Mouse (Mus musculus) midbrain, embryonic 16.5 days (tissue): ENCODE measurements around the gene Eya4. TPM values are rescaled to one million over a fixed set of nuclear protein-coding genes. Genes with fewer than 3 reads are reported as not detected.

Source experiments
- ATAC-seq: fragments of 200-750 bp; cut with Nextera tagmentation; 2 replicates; pipeline ENCODE4 v1.8.0; 2017; ENCODE audit warnings: moderate TSS enrichment
- H3K27ac ChIP-seq: fragments of 300-500 bp; sonication (generic); 2 replicates; pipeline ENCODE4 v1.5.1; 2014; ENCODE audit warnings: mild to moderate bottlenecking, low read length, mixed read lengths
- H3K27me3 ChIP-seq: fragments of 300-500 bp; sonication (generic); 2 replicates; pipeline ENCODE4 v1.6.1; 2014; ENCODE audit warnings: low read depth, low read length, mixed read lengths; ENCODE audit not compliant: control insufficient read depth, insufficient read depth
- H3K36me3 ChIP-seq: fragments of 300-500 bp; sonication (generic); 2 replicates; pipeline ENCODE4 v1.6.1; 2014; ENCODE audit warnings: mild to moderate bottlenecking, low read length, moderate library complexity, mixed read lengths; ENCODE audit not compliant: control insufficient read depth, insufficient read depth
- H3K4me1 ChIP-seq: fragments of 300-500 bp; sonication (generic); 2 replicates; pipeline ENCODE4 v1.6.1; 2014; ENCODE audit warnings: mild to moderate bottlenecking, low read length, mixed read lengths; ENCODE audit not compliant: control insufficient read depth, insufficient read depth
- H3K4me2 ChIP-seq: fragments of 300-500 bp; sonication (generic); 2 replicates; pipeline ENCODE4 v1.6.1; 2014; ENCODE audit warnings: mild to moderate bottlenecking, low read length, mixed read lengths
- H3K4me3 ChIP-seq: fragments of 300-500 bp; sonication (generic); 2 replicates; pipeline ENCODE4 v1.5.1; 2014; ENCODE audit warnings: low read depth, mild to moderate bottlenecking, low read length, moderate library complexity, mixed read lengths
- H3K9ac ChIP-seq: fragments of 300-500 bp; sonication (generic); 2 replicates; pipeline ENCODE4 v1.6.1; 2014; ENCODE audit warnings: low read depth, low read length, mixed read lengths
- H3K9me3 ChIP-seq: fragments of 300-500 bp; sonication (generic); replicated peaks from 2 replicates; pipeline ENCODE4 v1.6.1; 2014; ENCODE audit warnings: mild to moderate bottlenecking, low read length, mixed read lengths; ENCODE audit not compliant: control insufficient read depth, poor library complexity, severe bottlenecking
- WGBS: fragments of 180-500 bp; shearing (Covaris S2); extraction: QIAGEN DNeasy Blood & Tissue Kit; methylation state at CpG from one replicate; pipeline ENCODE4 v1.1.7; 2014; 5-methylcytosine and 5-hydroxymethylcytosine counted together
- polyA plus RNA-seq: library from polyadenylated mRNA; unstranded; fragments of >200 nt; fragmentation: Nextera tagmentation; extraction: Ambion mirVana; gene quantifications from 2 replicates; pipeline ENCODE4 v1.2.1, GENCODE M21; 2015

Gene Eya4
- polyA plus RNA-seq, 1 experiment from 2014 or later = 0.50 TPM

DNA sequence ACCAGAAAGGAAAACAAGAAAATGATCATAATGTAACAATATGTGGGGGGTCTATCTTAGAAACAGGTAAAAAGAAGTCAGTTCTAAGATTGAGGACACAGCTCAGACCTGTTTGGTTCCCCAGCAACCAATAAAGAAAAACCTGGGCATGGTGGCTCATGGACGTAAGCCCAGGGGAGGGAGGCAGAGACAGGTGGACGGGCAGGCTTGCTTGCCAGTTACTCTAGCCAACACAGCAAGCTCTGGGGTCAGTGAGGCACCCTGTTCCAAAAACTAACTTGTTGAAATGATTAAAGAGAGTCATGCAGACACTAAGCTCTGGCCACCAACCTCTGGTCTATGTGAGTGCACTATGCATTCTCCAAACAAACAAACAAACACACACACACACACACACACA is 139.2 kb downstream of the Eya4 start:
- no peaks in the 10 kb centered on the region for H3K36me3 ChIP-seq
- 92% methylated on average over 2 of the region's 2 CpGs for WGBS
- no peak overlapping the region for H3K4me2 ChIP-seq
- no peak overlapping the region for H3K9ac ChIP-seq
- ATAC-seq = no peak
- no peaks in the 10 kb centered on the region for H3K4me1 ChIP-seq
- H3K4me3 ChIP-seq = no peak overlapping the region
- H3K27ac ChIP-seq = no peak overlapping the region
- H3K27me3 ChIP-seq = no peaks in the 10 kb centered on the region
- H3K9me3 ChIP-seq = no peaks in the 10 kb centered on the region

DNA sequence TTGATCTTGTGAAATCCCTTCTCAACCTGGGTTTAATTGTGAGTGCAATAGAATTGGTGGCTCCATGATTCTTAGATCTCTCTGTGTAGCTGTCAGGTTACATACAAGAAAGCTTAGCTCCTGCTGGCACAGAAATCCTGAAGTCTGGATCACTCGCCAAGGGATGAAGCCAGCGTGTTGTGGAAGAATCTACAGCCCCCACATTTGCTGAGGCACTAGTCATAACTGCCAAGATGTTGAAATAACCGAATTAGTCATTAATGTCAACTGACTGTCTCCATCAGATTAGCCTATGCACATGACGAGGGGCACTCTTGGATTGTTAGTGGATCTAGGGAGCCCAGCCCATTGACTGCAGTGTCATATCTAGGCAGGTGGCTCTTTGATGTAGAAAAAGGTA is 146.7 kb downstream of the Eya4 start:
- ATAC-seq = no peak
- no peaks in the 10 kb centered on the region for H3K36me3 ChIP-seq
- no peaks in the 10 kb centered on the region for H3K27me3 ChIP-seq
- no peak overlapping the region for H3K4me3 ChIP-seq
- WGBS = 53% methylated on average over 4 of the region's 4 CpGs
- no peak overlapping the region for H3K4me2 ChIP-seq
- H3K9me3 ChIP-seq = no peaks in the 10 kb centered on the region
- no peak overlapping the region for H3K9ac ChIP-seq
- no peaks in the 10 kb centered on the region for H3K4me1 ChIP-seq
- H3K27ac ChIP-seq = no peak overlapping the region

DNA sequence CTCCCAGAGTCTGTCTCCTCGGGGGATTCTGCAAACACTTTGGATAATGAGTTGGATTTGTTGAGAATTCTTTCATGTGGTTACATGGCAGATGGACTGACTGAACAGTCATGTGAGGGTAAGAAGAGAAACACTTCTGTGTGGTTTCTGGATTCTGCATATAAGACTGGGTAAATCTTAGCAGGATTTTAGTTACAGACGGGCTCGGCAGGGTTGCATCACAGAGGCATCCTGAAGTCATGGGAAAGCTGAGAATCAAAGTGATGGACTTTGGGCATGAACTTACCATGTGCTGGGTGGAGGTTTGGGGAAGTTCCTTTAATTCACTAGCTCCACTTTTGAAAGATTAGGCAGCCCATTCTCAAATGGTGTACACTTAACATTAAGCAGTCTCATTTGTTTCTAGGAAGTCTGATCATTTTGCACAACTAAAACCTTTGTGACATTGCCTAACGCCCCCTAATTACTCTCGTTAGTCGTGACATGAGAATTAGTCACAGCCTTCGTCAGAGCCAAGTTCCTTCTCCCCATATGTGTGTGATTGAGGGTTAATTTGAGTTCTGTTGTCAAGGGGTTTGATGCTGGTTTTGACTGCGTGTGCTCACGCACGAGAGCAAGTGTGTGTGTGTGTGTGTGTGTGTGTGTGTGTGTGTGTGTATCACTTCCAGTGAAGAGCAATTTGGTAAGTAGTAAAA is 147.3 kb downstream of the Eya4 start:
- Histone ChIP-seq H3K4me2 (no peak overlapping the region), H3K4me3 (no peak overlapping the region), H3K27ac (no peak overlapping the region), H3K4me1 (no peaks in the 10 kb centered on the region), H3K9ac (no peak overlapping the region), H3K9me3 (no peaks in the 10 kb centered on the region), H3K36me3 (no peaks in the 10 kb centered on the region), H3K27me3 (no peaks in the 10 kb centered on the region)
- ATAC-seq = no peak
- WGBS = 67% methylated on average over 10 of the region's 10 CpGs

DNA sequence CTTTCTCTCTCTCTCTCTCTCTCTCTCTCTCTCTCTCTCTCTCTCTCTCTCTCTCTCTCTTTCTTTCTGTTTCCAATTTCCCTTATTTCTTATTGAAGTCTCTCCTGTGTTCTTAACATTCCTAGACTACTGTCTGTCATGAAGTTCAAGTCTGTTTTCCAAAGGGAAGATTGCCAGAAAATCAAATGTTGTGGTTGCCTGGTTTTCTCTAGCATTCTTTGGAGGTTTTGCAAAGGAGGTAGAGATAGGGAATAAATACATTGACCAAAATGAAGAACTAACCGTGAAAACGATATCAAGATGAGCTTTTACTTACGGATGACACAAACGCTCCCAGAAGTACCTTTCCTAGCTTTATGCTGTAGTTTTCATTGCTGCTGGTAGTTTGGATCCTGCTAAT is 148.0 kb downstream of the Eya4 start:
- WGBS = 96% methylated on average over 4 of the region's 4 CpGs
- Histone ChIP-seq H3K4me2 (no peak overlapping the region), H3K36me3 (no peaks in the 10 kb centered on the region), H3K27me3 (no peaks in the 10 kb centered on the region), H3K9ac (no peak overlapping the region), H3K4me1 (no peaks in the 10 kb centered on the region), H3K27ac (no peak overlapping the region), H3K4me3 (no peak overlapping the region), H3K9me3 (no peaks in the 10 kb centered on the region)
- ATAC-seq = no peak

DNA sequence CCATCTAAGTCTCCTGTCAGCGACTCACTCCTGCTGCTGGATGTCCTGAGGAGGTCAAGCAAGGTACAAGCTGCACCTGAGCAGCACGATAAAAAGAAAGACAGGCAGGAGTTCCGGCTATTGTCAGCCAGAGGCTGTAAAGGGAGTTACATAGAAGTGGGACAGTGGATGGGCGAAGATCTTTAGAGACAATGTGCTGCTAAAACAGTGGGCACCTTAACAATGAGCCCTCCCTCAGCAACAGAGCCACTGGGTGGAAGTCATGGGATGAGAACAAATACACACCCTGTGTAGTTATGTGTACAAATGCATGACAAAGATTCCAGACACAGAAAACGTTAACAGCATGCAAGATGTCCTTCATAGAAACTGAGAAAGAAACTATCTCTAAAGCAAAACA is 152.3 kb downstream of the Eya4 start:
- H3K27me3 ChIP-seq = no peaks in the 10 kb centered on the region
- WGBS = 74% methylated on average over 5 of the region's 5 CpGs
- no peak overlapping the region for H3K9ac ChIP-seq
- no peaks in the 10 kb centered on the region for H3K9me3 ChIP-seq
- no peak overlapping the region for H3K4me2 ChIP-seq
- no peak for ATAC-seq
- H3K27ac ChIP-seq = no peak overlapping the region
- H3K36me3 ChIP-seq = no peaks in the 10 kb centered on the region
- H3K4me1 ChIP-seq = no peaks in the 10 kb centered on the region
- H3K4me3 ChIP-seq = no peak overlapping the region

DNA sequence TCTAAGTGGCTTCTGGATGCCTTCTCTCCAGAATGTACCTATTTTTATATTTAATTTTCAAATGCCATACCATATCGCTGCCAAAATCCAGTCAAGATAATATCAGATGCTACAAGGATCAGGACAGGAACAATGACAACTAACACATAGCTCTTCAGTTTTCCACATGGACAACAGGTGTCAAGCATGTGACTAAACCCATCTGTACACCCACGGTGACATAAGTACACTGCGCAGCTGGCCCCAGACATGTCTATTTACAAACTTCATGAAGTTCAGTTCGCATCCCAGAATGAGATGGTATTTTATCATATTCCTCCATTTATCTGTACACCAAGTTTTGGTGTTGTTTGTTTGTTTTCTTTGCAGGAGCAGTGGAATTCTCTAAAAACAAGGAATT is 154.2 kb downstream of the Eya4 start:
- ATAC-seq = no peak
- Histone ChIP-seq H3K4me3 (no peak overlapping the region), H3K9me3 (no peaks in the 10 kb centered on the region), H3K27ac (no peak overlapping the region), H3K27me3 (no peaks in the 10 kb centered on the region), H3K4me1 (no peaks in the 10 kb centered on the region), H3K9ac (no peak overlapping the region), H3K4me2 (no peak overlapping the region), H3K36me3 (no peaks in the 10 kb centered on the region)
- WGBS = 96% methylated on average over 4 of the region's 4 CpGs

DNA sequence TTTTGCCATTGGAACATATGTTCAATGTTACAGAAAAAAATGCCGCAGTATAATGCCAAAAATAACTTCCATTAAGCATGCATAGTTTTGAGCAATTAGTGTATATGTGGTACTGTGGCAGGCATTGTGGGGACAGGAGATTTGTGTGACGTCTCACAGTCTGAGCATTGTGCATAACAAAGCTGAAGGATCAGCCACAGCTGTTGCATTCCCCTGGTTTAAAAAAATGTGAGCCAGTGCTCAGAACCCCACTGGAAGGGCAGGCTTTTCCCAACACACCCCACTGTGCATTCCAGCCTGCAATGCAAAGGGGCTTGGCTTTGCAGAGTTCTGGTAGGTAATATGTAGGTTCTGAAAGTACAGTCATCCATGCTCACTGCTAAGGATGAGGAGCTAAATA is 155.2 kb downstream of the Eya4 start:
- ATAC-seq = no peak
- no peak overlapping the region for H3K4me2 ChIP-seq
- H3K27ac ChIP-seq = no peak overlapping the region
- no peaks in the 10 kb centered on the region for H3K36me3 ChIP-seq
- no peaks in the 10 kb centered on the region for H3K4me1 ChIP-seq
- WGBS = 34% methylated on average over 2 of the region's 2 CpGs
- no peak overlapping the region for H3K4me3 ChIP-seq
- no peak overlapping the region for H3K9ac ChIP-seq
- H3K27me3 ChIP-seq = no peaks in the 10 kb centered on the region
- no peaks in the 10 kb centered on the region for H3K9me3 ChIP-seq

DNA sequence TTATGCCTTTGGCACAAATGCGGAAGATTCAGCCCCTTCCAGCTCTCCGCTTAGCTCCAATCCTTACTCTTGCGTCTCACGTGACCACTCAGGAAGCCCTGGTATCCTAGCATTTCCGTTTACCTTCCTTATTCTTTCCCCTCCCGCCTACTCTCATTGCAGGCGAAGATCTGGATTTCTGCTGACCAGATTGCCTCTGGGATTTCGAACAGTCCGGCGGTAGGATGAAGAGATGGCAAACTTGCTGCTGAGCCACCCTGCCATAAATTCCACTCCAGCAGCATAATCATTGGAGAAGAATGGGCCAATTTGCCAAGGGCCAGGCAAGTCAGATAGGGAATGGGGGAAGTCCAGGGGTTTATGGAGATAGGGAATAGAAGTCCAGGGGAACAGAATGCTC is 160.8 kb downstream of the Eya4 start:
- no peak for ATAC-seq
- Histone ChIP-seq H3K36me3 (no peaks in the 10 kb centered on the region), H3K4me2 (no peak overlapping the region), H3K27ac (no peak overlapping the region), H3K27me3 (no peaks in the 10 kb centered on the region), H3K4me3 (no peak overlapping the region), H3K9ac (no peak overlapping the region), H3K9me3 (no peaks in the 10 kb centered on the region), H3K4me1 (no peaks in the 10 kb centered on the region)
- 84% methylated on average over 10 of the region's 10 CpGs for WGBS

DNA sequence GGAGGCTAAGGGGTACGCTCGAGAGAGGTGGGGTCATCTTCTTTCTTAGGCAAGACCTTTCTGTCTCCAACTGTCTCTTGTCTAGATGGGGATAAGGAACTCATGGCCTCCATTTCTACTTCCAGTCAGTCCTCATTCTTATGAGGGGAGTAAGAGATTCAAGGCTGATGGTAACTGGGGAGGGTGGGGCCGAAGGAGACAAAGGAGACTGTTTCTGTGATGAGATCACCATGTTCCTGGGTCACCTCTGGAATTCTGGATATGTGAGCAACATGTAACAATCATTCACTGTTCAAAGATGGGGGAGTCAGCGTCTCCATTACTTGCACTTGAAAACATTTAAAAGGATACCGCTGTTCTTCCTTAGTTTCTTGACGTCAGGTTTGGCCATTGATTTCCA is 165.2 kb downstream of the Eya4 start:
- H3K9me3 ChIP-seq = no peaks in the 10 kb centered on the region
- no peaks in the 10 kb centered on the region for H3K27me3 ChIP-seq
- no peak overlapping the region for H3K4me2 ChIP-seq
- no peak overlapping the region for H3K9ac ChIP-seq
- WGBS = 94% methylated on average over 6 of the region's 6 CpGs
- H3K4me1 ChIP-seq = no peaks in the 10 kb centered on the region
- ATAC-seq = no peak
- H3K27ac ChIP-seq = no peak overlapping the region
- no peak overlapping the region for H3K4me3 ChIP-seq
- H3K36me3 ChIP-seq = no peaks in the 10 kb centered on the region
